Mouse (Mus musculus): ENCODE measurements around the gene Ogfrl1.

Ogfrl1 gene

GRCm38 (mm10) chr1:23351756-23352155 is 45.8 kb downstream of the Ogfrl1 start:
- DNase-seq (ENCODE audit: low read depth), result no peak

DNA sequence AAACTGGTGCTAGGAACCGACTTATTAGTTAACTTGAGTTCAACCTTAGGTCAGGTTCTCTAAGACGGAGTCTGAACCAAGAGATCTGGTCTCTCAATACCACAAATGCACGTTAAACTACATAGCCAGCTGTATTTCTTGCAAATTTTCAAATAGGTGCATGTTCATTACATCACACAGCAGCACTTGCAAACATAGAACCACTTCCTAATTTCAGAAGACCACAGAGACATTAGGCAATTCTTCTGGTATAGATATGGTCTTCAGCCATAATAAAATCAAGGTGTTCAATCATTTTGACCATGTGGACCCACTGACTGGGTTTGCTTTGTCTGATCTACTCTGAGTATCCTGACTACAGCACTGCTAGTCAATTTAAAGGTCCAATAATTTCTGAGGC is 51.9 kb downstream of the Ogfrl1 start:
- DNase-seq (ENCODE audit: low read depth), result no peak

GRCm38 (mm10) chr1:23342864-23343263 is 54.7 kb downstream of the Ogfrl1 start:
- DNase-seq (ENCODE audit: low read depth), result no peak

DNA sequence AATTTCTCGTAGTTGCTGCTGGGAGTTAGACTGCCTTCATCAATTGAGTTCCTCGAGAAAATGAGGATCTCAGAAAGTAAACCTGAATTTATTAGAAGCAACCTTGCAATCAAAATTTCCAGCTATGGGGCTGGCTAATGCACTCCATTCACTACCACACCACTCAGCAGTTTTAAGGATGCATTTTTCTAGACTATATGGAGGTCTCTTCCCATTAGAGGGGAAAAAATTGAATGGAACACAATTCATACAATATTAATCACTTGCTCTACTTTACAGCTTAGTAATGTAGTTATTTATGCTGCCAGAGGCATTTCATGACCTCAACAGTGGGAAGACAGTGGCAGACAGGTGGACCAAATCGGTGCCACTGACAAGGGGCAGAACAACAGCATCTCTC is 55.3 kb downstream of the Ogfrl1 start:
- DNase-seq (ENCODE audit: low read depth), result no peak

DNA sequence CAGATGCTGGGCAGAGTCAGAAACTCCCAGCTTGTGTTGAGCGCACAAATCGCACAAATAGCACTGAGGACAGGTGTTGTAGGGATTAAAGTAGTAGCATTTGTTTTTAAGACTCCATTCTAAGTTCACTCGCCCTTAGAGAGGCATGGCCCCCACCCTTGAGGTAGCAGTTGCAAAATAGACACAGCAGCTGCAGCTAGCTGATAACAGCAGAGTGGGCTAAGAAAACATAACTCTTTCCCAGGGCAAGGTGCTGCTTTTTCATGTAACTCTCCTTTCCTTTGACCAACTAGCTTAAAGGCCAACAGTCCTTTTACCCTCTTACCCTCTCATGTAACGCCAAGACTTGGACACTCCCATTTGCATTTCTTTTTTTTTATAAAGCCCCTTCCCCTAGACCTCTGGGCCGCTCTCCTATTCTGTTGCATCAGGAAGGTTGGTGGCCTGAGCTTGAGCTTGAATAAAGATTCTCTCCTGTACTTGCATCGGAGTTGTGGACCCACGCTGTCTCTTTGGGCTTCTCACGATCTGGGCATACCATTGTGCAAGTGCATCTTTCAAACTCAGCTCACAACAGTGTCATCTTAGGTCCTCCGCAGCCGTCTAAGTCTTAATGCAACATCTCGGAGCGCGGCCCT is 61.7 kb downstream of the Ogfrl1 start:
- DNase-seq (ENCODE audit: low read depth), result peak; percentile 45

DNA sequence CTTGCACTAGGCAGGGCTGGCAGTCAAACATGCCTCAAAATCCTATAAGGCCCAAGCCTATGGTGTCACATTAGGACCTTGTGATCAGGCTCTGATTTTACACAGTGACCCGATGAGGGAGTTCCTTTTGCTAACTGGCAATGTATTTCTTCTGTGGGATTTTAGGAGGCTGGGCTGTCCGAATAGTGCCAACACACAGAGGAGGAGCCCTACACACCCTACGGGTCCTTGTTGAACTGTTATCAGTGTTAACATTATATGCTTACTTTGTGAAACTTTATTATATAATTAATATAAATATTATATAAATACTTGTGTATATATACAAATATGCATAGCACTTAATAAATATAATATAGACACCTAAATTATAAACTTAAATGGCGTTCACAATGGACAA is 62.5 kb downstream of the Ogfrl1 start:
- DNase-seq (ENCODE audit: low read depth), result no peak

- no peak for DNase-seq (ENCODE audit: low read depth)
Measured at GRCm38 (mm10) chr1:23332192-23332591, 65.4 kb downstream of the Ogfrl1 start.

GRCm38 (mm10) chr1:23325160-23325559 is 72.4 kb downstream of the Ogfrl1 start:
- DNase-seq (ENCODE audit: low read depth), result no peak

- peak; percentile 43 for DNase-seq (ENCODE audit: low read depth)
Measured at GRCm38 (mm10) chr1:23324226-23324625, 73.3 kb downstream of the Ogfrl1 start.

DNA sequence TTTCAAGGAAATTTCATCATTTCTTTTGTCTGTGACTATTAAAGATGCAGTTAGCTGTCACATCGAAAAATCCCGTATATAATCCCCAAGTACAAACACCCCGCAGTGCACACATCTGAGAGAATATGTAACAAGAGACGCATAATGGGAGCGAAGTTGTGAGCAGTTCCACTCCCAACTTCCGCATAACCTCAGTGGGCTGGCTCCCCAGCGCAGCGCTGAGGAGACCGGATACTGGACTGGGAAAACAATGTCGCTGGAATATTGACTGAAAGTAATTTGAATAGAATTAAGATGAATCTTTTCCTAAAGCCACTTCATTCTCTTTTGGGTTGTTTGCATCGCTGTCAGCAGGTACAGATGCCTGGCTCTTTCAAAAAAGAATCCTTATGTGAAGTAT is 74.3 kb downstream of the Ogfrl1 start:
- DNase-seq (ENCODE audit: low read depth), result no peak

GRCm38 (mm10) chr1:23322208-23322607 is 75.4 kb downstream of the Ogfrl1 start:
- no peak for DNase-seq (ENCODE audit: low read depth)

DNA sequence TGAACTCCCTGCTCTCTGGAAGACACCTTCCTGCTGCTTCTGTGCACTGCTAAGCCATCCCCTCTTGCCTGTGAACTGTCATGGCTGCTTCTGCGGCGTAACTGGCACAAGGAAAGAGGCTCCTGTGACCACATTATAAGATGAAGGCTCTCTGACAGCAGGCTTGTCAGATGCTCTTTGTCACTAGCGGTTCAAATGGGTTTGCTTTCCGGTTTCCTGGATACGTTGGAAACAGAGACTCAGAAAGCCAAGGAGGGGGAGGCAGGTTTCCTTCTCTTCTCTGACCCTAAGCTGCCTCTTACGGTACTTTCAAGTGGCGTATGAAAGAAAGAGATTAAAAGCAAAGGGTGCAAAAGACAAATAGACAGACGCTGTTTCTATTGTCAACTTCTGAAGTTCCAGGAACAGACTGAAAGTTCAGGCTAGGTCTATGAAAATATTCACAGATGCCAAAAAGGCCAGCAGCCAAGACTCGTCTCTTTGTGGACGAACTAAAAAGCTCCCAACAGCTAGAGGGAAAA is 76.2 kb downstream of the Ogfrl1 start:
- no peak for DNase-seq (ENCODE audit: low read depth)

- DNase-seq (ENCODE audit: low read depth), result no peak
Measured at GRCm38 (mm10) chr1:23320591-23321195, 76.9 kb downstream of the Ogfrl1 start.

All from c-Kit-positive CD71-positive TER-119-negative erythroid progenitor cells, embryonic 14.5 days (primary cell).